Mouse (Mus musculus) limb, embryonic 14.5 days (tissue): ENCODE measurements around the gene Rab44. TPM values are rescaled to one million over a fixed set of nuclear protein-coding genes. Genes with fewer than 3 reads are reported as not detected.

ENCODE experiments used
- ATAC-seq: fragments of 200-750 bp; cut with Nextera tagmentation; 2 replicates; pipeline ENCODE4 v1.8.0; 2017; ENCODE audit warnings: low read depth, moderate number of reproducible peaks, moderate TSS enrichment; ENCODE audit not compliant: low FRiP score
- DNase-seq: peaks from one replicate; pipeline ENCODE4 v3.0.0-alpha.2; 2015; ENCODE audit warnings: low spot score
- H3K27ac ChIP-seq: fragments of 300-500 bp; sonication (generic); replicated peaks from 2 replicates; pipeline ENCODE4 v1.5.1; 2014; ENCODE audit warnings: low read depth, mild to moderate bottlenecking, low read length, moderate library complexity, mixed read lengths
- H3K27me3 ChIP-seq: fragments of 300-500 bp; sonication (generic); 2 replicates; pipeline ENCODE4 v1.6.1; 2014; ENCODE audit warnings: low read length, mixed read lengths; ENCODE audit not compliant: control insufficient read depth, insufficient read depth
- H3K36me3 ChIP-seq: fragments of 300-500 bp; sonication (generic); 2 replicates; pipeline ENCODE4 v1.6.1; 2014; ENCODE audit warnings: mild to moderate bottlenecking, low read length, moderate library complexity, mixed read lengths; ENCODE audit not compliant: control insufficient read depth, insufficient read depth
- H3K4me1 ChIP-seq: fragments of 300-500 bp; sonication (generic); 2 replicates; pipeline ENCODE4 v1.6.1; 2014; ENCODE audit warnings: antibody characterized with exemption, low read length, mixed read lengths; ENCODE audit not compliant: control insufficient read depth, insufficient read depth
- H3K4me2 ChIP-seq: fragments of 300-500 bp; sonication (generic); replicated peaks from 2 replicates; pipeline ENCODE4 v1.6.1; 2014; ENCODE audit warnings: low read depth, mild to moderate bottlenecking, low read length, moderate library complexity; ENCODE audit not compliant: severe bottlenecking
- H3K4me3 ChIP-seq: fragments of 300-500 bp; sonication (generic); replicated peaks from 2 replicates; pipeline ENCODE4 v1.5.1; 2014; ENCODE audit warnings: low read length
- H3K9ac ChIP-seq: fragments of 300-500 bp; sonication (generic); 2 replicates; pipeline ENCODE4 v1.6.1; 2014; ENCODE audit warnings: mild to moderate bottlenecking, low read depth, low read length, moderate library complexity; ENCODE audit not compliant: severe bottlenecking
- H3K9me3 ChIP-seq: fragments of 300-500 bp; sonication (generic); 2 replicates; pipeline ENCODE4 v1.6.1; 2016; ENCODE audit warnings: low read length; ENCODE audit not compliant: control insufficient read depth
- POLR2A ChIP-seq: fragments of 200-500 bp; IDR thresholded peaks from 2 replicates; pipeline ENCODE4 v1.8.0; 2012; ENCODE audit warnings: inconsistent platforms, mild to moderate bottlenecking, moderate library complexity, borderline replicate concordance; ENCODE audit not compliant: insufficient read depth, insufficient read length; ENCODE audit errors: extremely low read depth
- WGBS: fragments of 180-500 bp; shearing (Covaris S2); extraction: QIAGEN DNeasy Blood & Tissue Kit; methylation state at CpG from one replicate; pipeline ENCODE4 v1.1.7; 2014; 5-methylcytosine and 5-hydroxymethylcytosine counted together
- polyA plus RNA-seq, 2 experiments: library from polyadenylated mRNA; depleted of rRNA in 1 of 2; stranded (reverse) in 1 of 2; unstranded in 1 of 2; fragments of >200 nt; fragmentation: Nextera tagmentation in 1 of 2; extraction: Ambion mirVana in 1 of 2; gene quantifications; 2 replicates each; pipeline versions ENCODE4 v1.2.1 to v1.2.3; 2012 to 2014

Gene Rab44
- polyA plus RNA-seq, 2 experiments: 1.5 to 2.8 TPM

- TF ChIP-seq POLR2A: no peak
- no peaks in the 10 kb centered on the region for H3K9me3 ChIP-seq
- H3K36me3 ChIP-seq: no peaks in the 10 kb centered on the region
- peaks cover 22% of the 10 kb centered on the region for H3K4me1 ChIP-seq
- ATAC-seq (no peak), DNase-seq (no peak)
- 78% methylated on average over 8 of the region's 8 CpGs for WGBS
- no peak overlapping the region for H3K4me2 ChIP-seq
- H3K27ac ChIP-seq: no peak overlapping the region
- H3K4me3 ChIP-seq: no peak overlapping the region
- no peak overlapping the region for H3K9ac ChIP-seq
- H3K27me3 ChIP-seq: peaks cover 8% of the 10 kb centered on the region; the same call in 1 of the 2 replicates
These were observed 37.7 kb upstream of the Rab44 start for GRCm38 (mm10) chr17:29076235-29076634.

- H3K9me3 ChIP-seq: no peaks in the 10 kb centered on the region
- H3K27me3 ChIP-seq: peaks cover 22% of the 10 kb centered on the region
- DNase-seq (peak; percentile 59), ATAC-seq (peak; percentile 69; the same call in 1 of the 2 replicates)
- H3K4me1 ChIP-seq: peaks cover 24% of the 10 kb centered on the region
- no peak for TF ChIP-seq POLR2A
- peak overlapping the region; percentile 49 for H3K4me2 ChIP-seq
- H3K4me3 ChIP-seq: peak overlapping the region; percentile 26
- peak overlapping the region; percentile 41 for H3K9ac ChIP-seq
- 0 out of 2 replicates have a peak overlapping the region, but pooled peaks have one; percentile 13 for H3K27ac ChIP-seq
- 23% methylated on average over 11 of the region's 14 CpGs for WGBS
- H3K36me3 ChIP-seq: no peaks in the 10 kb centered on the region
These were observed 36.0 kb upstream of the Rab44 start for GRCm38 (mm10) chr17:29077786-29078509.

DNA sequence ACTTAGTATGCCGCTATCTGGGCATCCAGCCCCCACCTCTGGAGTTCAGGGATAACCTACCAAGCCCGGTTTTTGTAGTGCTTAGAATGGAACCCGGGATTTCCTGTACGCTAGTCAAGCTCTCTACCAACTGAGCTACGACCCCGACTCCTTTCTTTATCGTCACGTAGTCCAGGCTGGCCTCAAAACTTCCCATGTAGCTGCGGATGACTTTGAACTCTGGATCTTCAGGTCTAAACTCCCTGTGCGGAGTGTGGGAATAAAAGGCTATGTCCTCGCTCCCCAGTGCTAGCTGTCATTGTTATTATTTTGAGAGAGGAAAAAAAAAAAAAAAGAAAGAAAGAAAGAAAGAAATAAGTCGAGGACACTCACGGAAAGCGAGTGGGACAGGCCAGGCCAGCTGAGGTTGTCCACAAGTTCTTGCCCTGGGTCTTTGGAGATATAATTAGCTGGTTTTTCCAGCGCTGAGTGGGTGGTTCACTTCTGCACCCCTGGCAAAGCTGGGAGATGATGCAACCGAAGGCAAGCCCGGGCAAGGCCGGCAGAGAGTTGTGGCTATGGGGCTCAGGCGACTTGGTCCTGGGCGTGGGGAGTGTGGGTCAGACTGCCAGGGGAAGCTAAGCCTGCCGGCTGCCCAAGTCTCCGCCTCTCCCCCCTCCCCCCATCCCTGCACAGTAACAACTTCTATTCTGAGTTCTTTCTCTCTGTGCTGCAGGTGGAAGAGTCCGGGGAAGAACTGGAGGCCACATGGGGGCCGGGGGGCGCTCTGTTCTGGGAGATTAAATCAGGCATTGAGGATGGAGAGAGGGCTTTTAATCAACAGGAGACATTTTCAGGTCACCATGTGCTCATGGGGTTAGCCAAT, 35.2 kb upstream of the Rab44 start:
- H3K9ac ChIP-seq: peak overlapping the region; percentile 41
- peak overlapping the region; percentile 26 for H3K4me3 ChIP-seq
- DNase-seq: no peak
- peaks cover 22% of the 10 kb centered on the region for H3K27me3 ChIP-seq
- no peaks in the 10 kb centered on the region for H3K36me3 ChIP-seq
- no peak for TF ChIP-seq POLR2A
- WGBS: 12% methylated on average over 25 of the region's 25 CpGs
- no peaks in the 10 kb centered on the region for H3K9me3 ChIP-seq
- H3K4me2 ChIP-seq: peak overlapping the region; percentile 49
- ATAC-seq: no peak
- H3K4me1 ChIP-seq: peaks cover 20% of the 10 kb centered on the region
- H3K27ac ChIP-seq: no peak overlapping the region

- Histone ChIP-seq H3K9me3 (no peaks in the 10 kb centered on the region), H3K4me1 (peaks cover 20% of the 10 kb centered on the region), H3K27ac (no peak overlapping the region), H3K4me2 (peak overlapping the region; percentile 25), H3K9ac (no peak overlapping the region), H3K27me3 (peaks cover 22% of the 10 kb centered on the region), H3K4me3 (no peak overlapping the region), H3K36me3 (no peaks in the 10 kb centered on the region)
- no peak for DNase-seq
- peak; percentile 13; the same call in 1 of the 2 replicates for ATAC-seq
- 5% methylated on average over 23 of the region's 23 CpGs for WGBS
- no peak for TF ChIP-seq POLR2A
These were observed 33.0 kb upstream of the Rab44 start for GRCm38 (mm10) chr17:29080758-29081617.
